Mouse (Mus musculus): ENCODE measurements around the gene Lrrc10b.

The Lrrc10b gene

GRCm38 (mm10) chr19:10444685-10445369 lies 12.4 kb downstream of the Lrrc10b start:
- DNase-seq (ENCODE audit: low spot score in 2 of 2) = no peak

- DNase-seq (ENCODE audit: low spot score in 2 of 2) = no peak
Measured at GRCm38 (mm10) chr19:10437521-10437920, 19.8 kb downstream of the Lrrc10b start.

- no peak for DNase-seq (ENCODE audit: low spot score in 2 of 2)
Measured at GRCm38 (mm10) chr19:10436726-10437125, 20.5 kb downstream of the Lrrc10b start.

GRCm38 (mm10) chr19:10435908-10436307 lies 21.4 kb downstream of the Lrrc10b start:
- peak; percentile 51 to 77 for DNase-seq (ENCODE audit: low spot score in 2 of 2)

- no peak for DNase-seq (ENCODE audit: low spot score in 2 of 2)
Measured at GRCm38 (mm10) chr19:10434927-10435326, 22.3 kb downstream of the Lrrc10b start.

GRCm38 (mm10) chr19:10433879-10434540 lies 23.3 kb downstream of the Lrrc10b start:
- no peak for DNase-seq (ENCODE audit: low spot score in 2 of 2)

GRCm38 (mm10) chr19:10433225-10433624 lies 24.0 kb downstream of the Lrrc10b start:
- no peak for DNase-seq (ENCODE audit: low spot score in 2 of 2)

- DNase-seq (ENCODE audit: low spot score in 2 of 2) = no peak
Measured at GRCm38 (mm10) chr19:10431841-10432240, 25.4 kb downstream of the Lrrc10b start.

- DNase-seq (ENCODE audit: low spot score in 2 of 2) = no peak
Measured at GRCm38 (mm10) chr19:10431410-10431809, 25.9 kb downstream of the Lrrc10b start.

- DNase-seq (ENCODE audit: low spot score in 2 of 2) = no peak
Measured at GRCm38 (mm10) chr19:10429371-10429770, 27.9 kb downstream of the Lrrc10b start.

GRCm38 (mm10) chr19:10427431-10427830 lies 29.8 kb downstream of the Lrrc10b start:
- no peak for DNase-seq (ENCODE audit: low spot score in 2 of 2)

- no peak for DNase-seq (ENCODE audit: low spot score in 2 of 2)
Measured at GRCm38 (mm10) chr19:10426793-10427192, 30.5 kb downstream of the Lrrc10b start.

- no peak for DNase-seq (ENCODE audit: low spot score in 2 of 2)
Measured at GRCm38 (mm10) chr19:10426312-10426711, 31.0 kb downstream of the Lrrc10b start.

GRCm38 (mm10) chr19:10425484-10426270 lies 31.6 kb downstream of the Lrrc10b start:
- no peak for DNase-seq (ENCODE audit: low spot score in 2 of 2)

GRCm38 (mm10) chr19:10424751-10425150 lies 32.5 kb downstream of the Lrrc10b start:
- DNase-seq (ENCODE audit: low spot score in 2 of 2) = no peak

GRCm38 (mm10) chr19:10421986-10422976 lies 35.0 kb downstream of the Lrrc10b start:
- DNase-seq (ENCODE audit: low spot score in 2 of 2) = no peak

- DNase-seq (ENCODE audit: low spot score in 2 of 2) = no peak
Measured at GRCm38 (mm10) chr19:10417436-10417835, 39.8 kb downstream of the Lrrc10b start.

- no peak for DNase-seq (ENCODE audit: low spot score in 2 of 2)
Measured at GRCm38 (mm10) chr19:10416889-10417288, 40.4 kb downstream of the Lrrc10b start.

- no peak for DNase-seq (ENCODE audit: low spot score in 2 of 2)
Measured at GRCm38 (mm10) chr19:10415508-10415907, 41.8 kb downstream of the Lrrc10b start.

GRCm38 (mm10) chr19:10413701-10414242 lies 43.5 kb downstream of the Lrrc10b start:
- no peak for DNase-seq (ENCODE audit: low spot score in 2 of 2)
